Mouse (Mus musculus) midbrain, embryonic 15.5 days (tissue): ENCODE data around the gene 4930562C15Rik. TPM values are rescaled to one million over a fixed set of nuclear protein-coding genes. Genes with fewer than 3 reads are reported as not detected.

Experiments used
- ATAC-seq: fragments of 200-750 bp; cut with Nextera tagmentation; replicated peaks from 2 replicates; pipeline ENCODE4 v1.8.0; 2017; ENCODE audit warnings: moderate TSS enrichment
- H3K27ac ChIP-seq: fragments of 300-500 bp; sonication (generic); 2 replicates; pipeline ENCODE4 v1.5.1; 2015; ENCODE audit warnings: mild to moderate bottlenecking, inconsistent platforms
- H3K27me3 ChIP-seq: fragments of 300-500 bp; sonication (generic); replicated peaks from 2 replicates; pipeline ENCODE4 v1.6.1; 2015; ENCODE audit warnings: inconsistent platforms
- H3K36me3 ChIP-seq: fragments of 300-500 bp; sonication (generic); replicated peaks from 2 replicates; pipeline ENCODE4 v1.6.1; 2015; ENCODE audit warnings: inconsistent platforms
- H3K4me1 ChIP-seq: fragments of 300-500 bp; sonication (generic); 2 replicates; pipeline ENCODE4 v1.6.1; 2015; ENCODE audit warnings: inconsistent platforms
- H3K4me2 ChIP-seq: fragments of 300-500 bp; sonication (generic); 2 replicates; pipeline ENCODE4 v1.6.1; 2015; ENCODE audit warnings: inconsistent platforms, mild to moderate bottlenecking, moderate library complexity
- H3K4me3 ChIP-seq: fragments of 300-500 bp; sonication (generic); 2 replicates; pipeline ENCODE4 v1.5.1; 2015; ENCODE audit warnings: mild to moderate bottlenecking, inconsistent platforms
- H3K9ac ChIP-seq: fragments of 300-500 bp; sonication (generic); 2 replicates; pipeline ENCODE4 v1.6.1; 2015; ENCODE audit warnings: mild to moderate bottlenecking, inconsistent platforms
- H3K9me3 ChIP-seq: fragments of 300-500 bp; sonication (generic); 2 replicates; pipeline ENCODE4 v1.6.1; 2016; ENCODE audit warnings: inconsistent platforms
- WGBS: fragments of 180-500 bp; shearing (Covaris S2); methylation state at CpG from one replicate; pipeline ENCODE4 v1.1.7; 2015; ENCODE audit warnings: mixed read lengths; 5-methylcytosine and 5-hydroxymethylcytosine counted together
- polyA plus RNA-seq: library from polyadenylated mRNA; unstranded; fragments of >200 nt; fragmentation: Nextera tagmentation; extraction: Ambion mirVana; gene quantifications from 2 replicates; pipeline ENCODE4 v1.2.1, GENCODE M21; 2015

Gene 4930562C15Rik
- polyA plus RNA-seq, 1 experiment from 2014 or later, result 0.19 TPM

- 34% methylated on average over 12 of the region's 12 CpGs for WGBS
- Histone ChIP-seq H3K9me3 (no peaks in the 10 kb centered on the region), H3K27ac (peak overlapping the region; percentile 47; the same call in 1 of the 2 replicates), H3K27me3 (no peaks in the 10 kb centered on the region), H3K4me3 (no peak overlapping the region), H3K4me2 (no peak overlapping the region), H3K36me3 (peaks cover 40% of the 10 kb centered on the region), H3K4me1 (0 out of 2 replicates have a peak, but pooled peaks cover 4% of the 10 kb centered on the region), H3K9ac (no peak overlapping the region)
- ATAC-seq, result peak; percentile 46
Observed at GRCm38 (mm10) chr16:4913783-4914735, 78.8 kb downstream of the 4930562C15Rik start.

- no peaks in the 10 kb centered on the region for H3K27me3 ChIP-seq
- 0 out of 2 replicates have a peak, but pooled peaks cover 4% of the 10 kb centered on the region for H3K4me1 ChIP-seq
- no peak overlapping the region for H3K9ac ChIP-seq
- no peak overlapping the region for H3K4me2 ChIP-seq
- ATAC-seq, result no peak
- H3K27ac ChIP-seq, result no peak overlapping the region
- no peak overlapping the region for H3K4me3 ChIP-seq
- H3K36me3 ChIP-seq, result peaks cover 31% of the 10 kb centered on the region
- 97% methylated on average over 3 of the region's 3 CpGs for WGBS
- no peaks in the 10 kb centered on the region for H3K9me3 ChIP-seq
Observed at GRCm38 (mm10) chr16:4915931-4916330, 80.7 kb downstream of the 4930562C15Rik start.

GRCm38 (mm10) chr16:4916608-4917007 is 81.4 kb downstream of the 4930562C15Rik start:
- WGBS, result 81% methylated on average over 2 of the region's 2 CpGs
- Histone ChIP-seq H3K4me2 (no peak overlapping the region), H3K9me3 (no peaks in the 10 kb centered on the region)

More at GRCm38 (mm10) chr16:4916608-4917007, 81.4 kb downstream of the 4930562C15Rik start:
- ATAC-seq, result no peak
- Histone ChIP-seq H3K4me3 (no peak overlapping the region), H3K4me1 (0 out of 2 replicates have a peak, but pooled peaks cover 4% of the 10 kb centered on the region), H3K36me3 (peaks cover 27% of the 10 kb centered on the region; the same call in 1 of the 2 replicates), H3K27ac (no peak overlapping the region), H3K9ac (no peak overlapping the region), H3K27me3 (no peaks in the 10 kb centered on the region)

Other genes with a start within 250 kb of the 4930562C15Rik start
- gene Glis2, start 240.7 kb upstream of the 4930562C15Rik start, polyA plus RNA-seq, result 12.3 and 17.3 TPM in 2 replicates
- 139 and 154 TPM in 2 replicates for gene Pam16, start 210.4 kb upstream of the 4930562C15Rik start, polyA plus RNA-seq
- 5.2 and 5.8 TPM in 2 replicates for gene Vasn, start 195.5 kb upstream of the 4930562C15Rik start, polyA plus RNA-seq
- gene Dnaja3, start 195.4 kb upstream of the 4930562C15Rik start, polyA plus RNA-seq, result 62.1 and 65.5 TPM in 2 replicates
- 32.1 and 33.2 TPM in 2 replicates for gene Coro7, start 155.6 kb upstream of the 4930562C15Rik start, polyA plus RNA-seq
- 78.3 and 79.6 TPM in 2 replicates for gene Nmral1, start 116.1 kb upstream of the 4930562C15Rik start, polyA plus RNA-seq
- 101 and 103 TPM in 2 replicates for gene Hmox2, start 109.1 kb upstream of the 4930562C15Rik start, polyA plus RNA-seq
- gene Cdip1, start 45.1 kb upstream of the 4930562C15Rik start, polyA plus RNA-seq, result 130 and 132 TPM in 2 replicates
- 58.2 and 58.7 TPM in 2 replicates for gene Ubald1, start 44.9 kb downstream of the 4930562C15Rik start, polyA plus RNA-seq
- gene Mgrn1, start 50.8 kb downstream of the 4930562C15Rik start, polyA plus RNA-seq, result 124 and 131 TPM in 2 replicates
- 123 and 132 TPM in 2 replicates for gene Nudt16l1, start 103.3 kb downstream of the 4930562C15Rik start, polyA plus RNA-seq
- gene Anks3, start 128.8 kb downstream of the 4930562C15Rik start, polyA plus RNA-seq, result 80.0 and 86.3 TPM in 2 replicates
- gene Sept12, start 162.4 kb downstream of the 4930562C15Rik start, polyA plus RNA-seq, result not detected in 2 replicates
- 1.6 and 2.0 TPM in 2 replicates for gene Smim22, start 171.9 kb downstream of the 4930562C15Rik start, polyA plus RNA-seq
- 157 TPM in 2 replicates for gene Rogdi, start 178.1 kb downstream of the 4930562C15Rik start, polyA plus RNA-seq
- gene Glyr1, start 214.4 kb downstream of the 4930562C15Rik start, polyA plus RNA-seq, result 201 and 207 TPM in 2 replicates
- gene Ubn1, start 214.6 kb downstream of the 4930562C15Rik start, polyA plus RNA-seq, result 15.1 and 16.0 TPM in 2 replicates